Mouse (Mus musculus): Measurements from ENCODE around the gene Ano6. TPM values are rescaled to one million over a fixed set of nuclear protein-coding genes. Genes with fewer than 3 reads are reported as not detected.

The Ano6 gene
- polyA plus RNA-seq, 1 experiment: not detected

- no peak for TF ChIP-seq GATA1 (IDR thresholded peaks at IDR 0.05; ENCODE audit: low read length)
Observed at GRCm38 (mm10) chr15:95967516-95968196, 177.0 kb downstream of the Ano6 start.

GRCm38 (mm10) chr15:95969596-95969995, 179.0 kb downstream of the Ano6 start:
- TF ChIP-seq GATA1 (IDR thresholded peaks at IDR 0.05; ENCODE audit: low read length): no peak

GRCm38 (mm10) chr15:95970176-95970575, 179.5 kb downstream of the Ano6 start:
- TF ChIP-seq GATA1 (IDR thresholded peaks at IDR 0.05; ENCODE audit: low read length): no peak

- TF ChIP-seq GATA1 (IDR thresholded peaks at IDR 0.05; ENCODE audit: low read length): no peak
Observed at GRCm38 (mm10) chr15:95970691-95971090, 180.0 kb downstream of the Ano6 start.

GRCm38 (mm10) chr15:95971302-95971701, 180.7 kb downstream of the Ano6 start:
- no peak for TF ChIP-seq GATA1 (IDR thresholded peaks at IDR 0.05; ENCODE audit: low read length)

GRCm38 (mm10) chr15:95972156-95972555, 181.5 kb downstream of the Ano6 start:
- TF ChIP-seq GATA1 (IDR thresholded peaks at IDR 0.05; ENCODE audit: low read length): no peak

- TF ChIP-seq GATA1 (IDR thresholded peaks at IDR 0.05; ENCODE audit: low read length): no peak
Observed at GRCm38 (mm10) chr15:95972621-95973020, 182.0 kb downstream of the Ano6 start.

- TF ChIP-seq GATA1 (IDR thresholded peaks at IDR 0.05; ENCODE audit: low read length): no peak
Observed at GRCm38 (mm10) chr15:95974021-95974597, 183.5 kb downstream of the Ano6 start.

GRCm38 (mm10) chr15:95976156-95976876, 185.7 kb downstream of the Ano6 start:
- no peak for TF ChIP-seq GATA1 (IDR thresholded peaks at IDR 0.05; ENCODE audit: low read length)

GRCm38 (mm10) chr15:95977169-95977938, 186.7 kb downstream of the Ano6 start:
- no peak for TF ChIP-seq GATA1 (IDR thresholded peaks at IDR 0.05; ENCODE audit: low read length)

- no peak for TF ChIP-seq GATA1 (IDR thresholded peaks at IDR 0.05; ENCODE audit: low read length)
Observed at GRCm38 (mm10) chr15:95977939-95978252, 187.3 kb downstream of the Ano6 start.

GRCm38 (mm10) chr15:95980641-95981040, 190.0 kb downstream of the Ano6 start:
- no peak for TF ChIP-seq GATA1 (IDR thresholded peaks at IDR 0.05; ENCODE audit: low read length)

GRCm38 (mm10) chr15:95987916-95988315, 197.3 kb downstream of the Ano6 start:
- no peak for TF ChIP-seq GATA1 (IDR thresholded peaks at IDR 0.05; ENCODE audit: low read length)

- no peak for TF ChIP-seq GATA1 (IDR thresholded peaks at IDR 0.05; ENCODE audit: low read length)
Observed at GRCm38 (mm10) chr15:95989496-95990124, 199.0 kb downstream of the Ano6 start.

- TF ChIP-seq GATA1 (IDR thresholded peaks at IDR 0.05; ENCODE audit: low read length): no peak
Observed at GRCm38 (mm10) chr15:96002958-96003601, 212.4 kb downstream of the Ano6 start.

All from G1E-ER4 (cell line).